Mouse (Mus musculus) midbrain, embryonic 11.5 days (tissue): ENCODE measurements around the gene Lrfn3. TPM values are rescaled to one million over a fixed set of nuclear protein-coding genes. Genes with fewer than 3 reads are reported as not detected.
A peak's percentile ranks its signal among the peaks of the same experiment; 100 is the strongest.

Experiments used
- ATAC-seq: fragments of 200-750 bp; cut with Nextera tagmentation; 2 replicates; pipeline ENCODE4 v1.8.0; 2017; ENCODE audit warnings: moderate TSS enrichment, moderate library complexity; ENCODE audit not compliant: low FRiP score
- DNase-seq: peaks from one replicate; pipeline ENCODE4 v3.0.0; 2015; ENCODE audit warnings: low spot score; ENCODE audit errors: missing footprints
- H3K27ac ChIP-seq: fragments of 300-500 bp; sonication (generic); 2 replicates; pipeline ENCODE4 v1.5.1; 2014; ENCODE audit warnings: low read depth, low read length
- H3K27me3 ChIP-seq: fragments of 300-500 bp; sonication (generic); 2 replicates; pipeline ENCODE4 v1.6.1; 2014; ENCODE audit warnings: mild to moderate bottlenecking, low read length, moderate library complexity, mixed read lengths; ENCODE audit not compliant: control insufficient read depth, insufficient read depth
- H3K36me3 ChIP-seq: fragments of 300-500 bp; sonication (generic); 2 replicates; pipeline ENCODE4 v1.6.1; 2014; ENCODE audit warnings: mild to moderate bottlenecking, low read length, moderate library complexity, mixed read lengths; ENCODE audit not compliant: control insufficient read depth, insufficient read depth
- H3K4me1 ChIP-seq: fragments of 300-500 bp; sonication (generic); 2 replicates; pipeline ENCODE4 v1.6.1; 2014; ENCODE audit warnings: low read length; ENCODE audit not compliant: control insufficient read depth, insufficient read depth
- H3K4me2 ChIP-seq: fragments of 300-500 bp; sonication (generic); 2 replicates; pipeline ENCODE4 v1.6.1; 2014; ENCODE audit warnings: mild to moderate bottlenecking, moderate library complexity
- H3K4me3 ChIP-seq: fragments of 300-500 bp; sonication (generic); 2 replicates; pipeline ENCODE4 v1.5.1; 2014; ENCODE audit warnings: low read depth, low read length
- H3K9ac ChIP-seq: fragments of 300-500 bp; sonication (generic); 2 replicates; pipeline ENCODE4 v1.6.1; 2014; ENCODE audit warnings: low read length
- H3K9me3 ChIP-seq: fragments of 300-500 bp; sonication (generic); 2 replicates; pipeline ENCODE4 v1.6.1; 2016; ENCODE audit warnings: low read length; ENCODE audit not compliant: control insufficient read depth
- WGBS: fragments of 180-500 bp; shearing (Covaris S2); extraction: QIAGEN DNeasy Blood & Tissue Kit; methylation state at CpG from one replicate; pipeline ENCODE4 v1.1.7; 2014; 5-methylcytosine and 5-hydroxymethylcytosine counted together
- polyA plus RNA-seq: library from polyadenylated mRNA; unstranded; fragments of >200 nt; fragmentation: Nextera tagmentation; extraction: Ambion mirVana; gene quantifications from 2 replicates; pipeline ENCODE4 v1.2.1, GENCODE M21; 2014

Gene Lrfn3
- 5.3 and 5.9 TPM in 2 replicates for polyA plus RNA-seq

GRCm38 (mm10) chr7:30362652-30363343, at the start of gene Lrfn3:
Gene Lrfn3, minus strand, starts transcription at chr7:30362772.
- H3K27ac ChIP-seq = no peak within 1 kb of the TSS
- peak within 1 kb of the TSS; percentile 59 for H3K4me3 ChIP-seq
- DNase-seq (peak; percentile 99), ATAC-seq (peak; percentile 78)
- no peaks in the 10 kb centered on the region for H3K9me3 ChIP-seq
- H3K27me3 ChIP-seq = peaks cover 2% of the 10 kb centered on the region; the same call in 1 of the 2 replicates
- WGBS = 1% methylated on average over 38 of the region's 55 CpGs
- H3K4me1 ChIP-seq = peaks cover 17% of the 10 kb centered on the region
- peak within 1 kb of the TSS; percentile 87 for H3K4me2 ChIP-seq
- peak within 1 kb of the TSS; percentile 80 for H3K9ac ChIP-seq
- H3K36me3 ChIP-seq = no peaks in the 10 kb centered on the region

- Histone ChIP-seq H3K27me3 (no peaks in the 10 kb centered on the region), H3K9me3 (no peaks in the 10 kb centered on the region), H3K36me3 (no peaks in the 10 kb centered on the region), H3K4me2 (no peak overlapping the region), H3K27ac (no peak overlapping the region), H3K4me3 (no peak overlapping the region), H3K9ac (no peak overlapping the region), H3K4me1 (no peaks in the 10 kb centered on the region)
- ATAC-seq (no peak), DNase-seq (no peak)
- 64% methylated on average over 3 of the region's 3 CpGs for WGBS
These were observed 48.5 kb upstream of the Lrfn3 start for GRCm38 (mm10) chr7:30411023-30411422.

GRCm38 (mm10) chr7:30409789-30410188, 47.2 kb upstream of the Lrfn3 start:
- Histone ChIP-seq H3K4me1 (no peaks in the 10 kb centered on the region), H3K9me3 (no peaks in the 10 kb centered on the region), H3K4me2 (no peak overlapping the region), H3K4me3 (no peak overlapping the region), H3K27ac (no peak overlapping the region), H3K36me3 (no peaks in the 10 kb centered on the region), H3K9ac (no peak overlapping the region), H3K27me3 (no peaks in the 10 kb centered on the region)
- 71% methylated on average over 2 of the region's 2 CpGs for WGBS
- DNase-seq = no peak
- no peak for ATAC-seq

- Histone ChIP-seq H3K27ac (no peak overlapping the region), H3K9me3 (no peaks in the 10 kb centered on the region)
- 75% methylated on average over 3 of the region's 3 CpGs for WGBS
These were observed 46.1 kb upstream of the Lrfn3 start for GRCm38 (mm10) chr7:30408639-30409038.

GRCm38 (mm10) chr7:30402343-30402742, 39.8 kb upstream of the Lrfn3 start:
- H3K36me3 ChIP-seq = no peaks in the 10 kb centered on the region
- no peak overlapping the region for H3K9ac ChIP-seq
- no peak for DNase-seq
- no peak overlapping the region for H3K27ac ChIP-seq
- no peak overlapping the region for H3K4me2 ChIP-seq
- no peak overlapping the region for H3K4me3 ChIP-seq
- 70% methylated on average over 4 of the region's 4 CpGs for WGBS
- H3K27me3 ChIP-seq = no peaks in the 10 kb centered on the region
- H3K4me1 ChIP-seq = no peaks in the 10 kb centered on the region
- H3K9me3 ChIP-seq = no peaks in the 10 kb centered on the region
- no peak for ATAC-seq

More at GRCm38 (mm10) chr7:30408639-30409038, 46.1 kb upstream of the Lrfn3 start:
- Histone ChIP-seq H3K36me3 (no peaks in the 10 kb centered on the region), H3K9ac (no peak overlapping the region), H3K27me3 (no peaks in the 10 kb centered on the region), H3K4me3 (no peak overlapping the region), H3K4me1 (no peaks in the 10 kb centered on the region), H3K4me2 (no peak overlapping the region)
- no peak for DNase-seq
- ATAC-seq = no peak

GRCm38 (mm10) chr7:30399671-30400070, 37.1 kb upstream of the Lrfn3 start:
- no peak overlapping the region for H3K4me2 ChIP-seq
- H3K4me3 ChIP-seq = no peak overlapping the region
- H3K9me3 ChIP-seq = no peaks in the 10 kb centered on the region
- no peak for ATAC-seq
- no peak overlapping the region for H3K27ac ChIP-seq
- H3K27me3 ChIP-seq = no peaks in the 10 kb centered on the region
- WGBS = 65% methylated on average over 7 of the region's 7 CpGs
- no peaks in the 10 kb centered on the region for H3K4me1 ChIP-seq
- H3K9ac ChIP-seq = no peak overlapping the region
- DNase-seq = no peak
- no peaks in the 10 kb centered on the region for H3K36me3 ChIP-seq

- ATAC-seq (no peak), DNase-seq (no peak)
- Histone ChIP-seq H3K9me3 (no peaks in the 10 kb centered on the region), H3K36me3 (no peaks in the 10 kb centered on the region), H3K27me3 (no peaks in the 10 kb centered on the region), H3K4me1 (no peaks in the 10 kb centered on the region), H3K4me2 (no peak overlapping the region), H3K4me3 (no peak overlapping the region), H3K27ac (no peak overlapping the region), H3K9ac (no peak overlapping the region)
- WGBS = 26% methylated on average over 2 of the region's 2 CpGs
These were observed 32.3 kb upstream of the Lrfn3 start for GRCm38 (mm10) chr7:30394871-30395270.

- no peak overlapping the region for H3K4me3 ChIP-seq
- no peaks in the 10 kb centered on the region for H3K4me1 ChIP-seq
These were observed 31.8 kb upstream of the Lrfn3 start for GRCm38 (mm10) chr7:30394379-30394778.

GRCm38 (mm10) chr7:30393631-30394030, 31.1 kb upstream of the Lrfn3 start:
- WGBS = 90% methylated on average over 4 of the region's 4 CpGs
- H3K4me3 ChIP-seq = no peak overlapping the region
- H3K36me3 ChIP-seq = no peaks in the 10 kb centered on the region
- DNase-seq (no peak), ATAC-seq (no peak)
- no peak overlapping the region for H3K4me2 ChIP-seq
- no peak overlapping the region for H3K27ac ChIP-seq
- H3K27me3 ChIP-seq = no peaks in the 10 kb centered on the region
- H3K9me3 ChIP-seq = no peaks in the 10 kb centered on the region
- H3K4me1 ChIP-seq = no peaks in the 10 kb centered on the region
- no peak overlapping the region for H3K9ac ChIP-seq

More at GRCm38 (mm10) chr7:30394379-30394778, 31.8 kb upstream of the Lrfn3 start:
- no peaks in the 10 kb centered on the region for H3K36me3 ChIP-seq
- 72% methylated on average over 11 of the region's 11 CpGs for WGBS
- H3K27ac ChIP-seq = no peak overlapping the region
- no peak overlapping the region for H3K9ac ChIP-seq
- no peaks in the 10 kb centered on the region for H3K27me3 ChIP-seq
- no peak for DNase-seq
- no peak for ATAC-seq
- no peak overlapping the region for H3K4me2 ChIP-seq
- no peaks in the 10 kb centered on the region for H3K9me3 ChIP-seq
